In genomic region chr4:156101481-156101903, GRCm38 (mm10) we compare ENCODE assay signal across 14 mouse cellular contexts. TPM values are rescaled to one million over a fixed set of nuclear protein-coding genes. Genes with fewer than 3 reads are reported as not detected.
A peak's percentile ranks its signal among the peaks of the same experiment; 100 is the strongest.
DNase-seq lines count a peak whose midpoint lies in the region; ATAC-seq and TF ChIP-seq lines count a peak whose summit lies in the region.
"Had no signal": no experiment of that assay in that cellular context is flagged by ENCODE, and none has a peak within 500 bp of the region (broad histone marks: within the 10 kb centered on the region; RNA-seq: fewer than 3 reads in every experiment).

No protein-coding gene starts in this region.

- TF ChIP-seq EP300 in stomach, postnatal 0 days (optimal IDR thresholded peaks at IDR 0.05): no peak

- H3K4me3 ChIP-seq in kidney, postnatal 0 days (replicated peaks; ENCODE audit: low read depth, low read length): no peak overlapping the region
- H3K4me3 ChIP-seq in stomach, postnatal 0 days (ENCODE audit: low read depth, low read length): no peak overlapping the region
- H3K4me3 ChIP-seq: midbrain, embryonic 12.5 days had no signal

- no peak overlapping the region for H3K27ac ChIP-seq in kidney, postnatal 0 days
- H3K27ac ChIP-seq in stomach, postnatal 0 days (replicated peaks): peak overlapping the region; percentile 59; the same call in 1 of the 2 replicates
- H3K27ac ChIP-seq: midbrain, embryonic 12.5 days had no signal

- no peaks in the 10 kb centered on the region for H3K9me3 ChIP-seq in kidney, postnatal 0 days (replicated peaks; ENCODE audit: low read length)
- no peaks in the 10 kb centered on the region for H3K9me3 ChIP-seq in stomach, postnatal 0 days (ENCODE audit: control insufficient read depth, low read length)
- H3K9me3 ChIP-seq: midbrain, embryonic 12.5 days had no signal

- no peak overlapping the region for H3K4me2 ChIP-seq in kidney, postnatal 0 days (ENCODE audit: low read length)
- no peak overlapping the region for H3K4me2 ChIP-seq in stomach, postnatal 0 days (replicated peaks; ENCODE audit: low read depth)
- H3K4me2 ChIP-seq: liver, embryonic 11.5 days; midbrain, embryonic 12.5 days had no signal

- H3K27me3 ChIP-seq in kidney, postnatal 0 days (ENCODE audit: insufficient read depth, low read length): no peaks in the 10 kb centered on the region
- H3K27me3 ChIP-seq in stomach, postnatal 0 days (ENCODE audit: control insufficient read depth, insufficient read depth, low read length): no peaks in the 10 kb centered on the region
- H3K27me3 ChIP-seq: midbrain, embryonic 12.5 days had no signal

- peak; percentile 58 for TF ChIP-seq CTCF in kidney, postnatal 0 days (IDR thresholded peaks at IDR 0.05; ENCODE audit: low read depth)
- peak; percentile 71 for TF ChIP-seq CTCF in stomach, postnatal 0 days (IDR thresholded peaks at IDR 0.05; ENCODE audit: low read depth)

- no peak overlapping the region for H3K9ac ChIP-seq in kidney, postnatal 0 days (ENCODE audit: low read depth, low read length)
- H3K9ac ChIP-seq in stomach, postnatal 0 days (ENCODE audit: low read length): no peak overlapping the region
- H3K9ac ChIP-seq: midbrain, embryonic 12.5 days had no signal

- 43% methylated on average over 3 of the region's 3 CpGs for WGBS in kidney, postnatal 0 days
- 37% methylated on average over 3 of the region's 3 CpGs for WGBS in stomach, postnatal 0 days

- ATAC-seq in CD4-positive, CD25-positive, alpha-beta regulatory T cell, adult 4 months: no peak
- no peak for ATAC-seq in kidney, postnatal 0 days (replicated peaks; ENCODE audit: low FRiP score, low read depth)
- no peak; the same call in 1 of the 2 replicates for ATAC-seq in stomach, postnatal 0 days (ENCODE audit: low FRiP score, low TSS enrichment)

- intact Hi-C loops in heart, postnatal 10 days (cut with DNase I): loop anchor here (1.0 to 10.0 kb wide), 2 partner anchors 142 to 247 kb away; no protein-coding TSS in a partner anchor

- no peaks in the 10 kb centered on the region for H3K36me3 ChIP-seq in kidney, postnatal 0 days (ENCODE audit: insufficient read depth, low read length)
- H3K36me3 ChIP-seq in stomach, postnatal 0 days (ENCODE audit: control insufficient read depth, insufficient read depth, low read length): no peaks in the 10 kb centered on the region
- H3K36me3 ChIP-seq: midbrain, embryonic 12.5 days had no signal

- DNase-seq in CD4-positive, CD25-positive, alpha-beta regulatory T cell, adult 2 months (ENCODE audit: low read depth, low spot score): peak; percentile 49
- peak; percentile 46 for DNase-seq in kidney, postnatal 0 days (ENCODE audit: low spot score)
- no peak for DNase-seq in kidney, adult 8-10 months
- DNase-seq in thymus, postnatal 14 days: peak; percentile 25
- no peak for DNase-seq in thymus, postnatal 4 days
- DNase-seq in stomach, postnatal 0 days (ENCODE audit: low spot score): peak; percentile 54
- no peak for DNase-seq in heart, postnatal 10 days
- DNase-seq: right cerebral cortex, postnatal 25 days had no signal

- H3K4me1 ChIP-seq in kidney, postnatal 0 days (replicated peaks; ENCODE audit: insufficient read depth, low read length): no peaks in the 10 kb centered on the region
- H3K4me1 ChIP-seq in stomach, postnatal 0 days (replicated peaks; ENCODE audit: control insufficient read depth, insufficient read depth): no peaks in the 10 kb centered on the region
- H3K4me1 ChIP-seq: midbrain, embryonic 12.5 days had no signal

RNA-seq across cellular contexts. Expression of gene 9430015G10Rik, which starts 8.3 kb away (rescaled TPM):
- polyA plus RNA-seq in CD4-positive, CD25-positive, alpha-beta regulatory T cell, adult 4 months (2017; shearing (Covaris generic)): 10 to 100 TPM; 17.4 to 29.4 TPM
- 11.8 and 15.3 TPM in 2 replicates for polyA plus RNA-seq in kidney, postnatal 0 days (2015; fragmentation: Nextera tagmentation; extraction: Ambion mirVana)
- 4.9 and 5.4 TPM in 2 replicates for polyA plus RNA-seq in stomach, postnatal 0 days (2015; fragmentation: Nextera tagmentation; extraction: Ambion mirVana)
- total RNA-seq in heart, postnatal 10 days (2021): 1 to 10 TPM; 5.6 to 6.1 TPM

RNA-seq across cellular contexts. Expression of gene Rnf223, which starts 28.8 kb away (rescaled TPM):
- polyA plus RNA-seq in CD4-positive, CD25-positive, alpha-beta regulatory T cell, adult 4 months (2017; shearing (Covaris generic)): not detected
- 0.17 and 0.27 TPM in 2 replicates for polyA plus RNA-seq in kidney, postnatal 0 days (2015; fragmentation: Nextera tagmentation; extraction: Ambion mirVana)
- 7.6 and 7.7 TPM in 2 replicates for polyA plus RNA-seq in stomach, postnatal 0 days (2015; fragmentation: Nextera tagmentation; extraction: Ambion mirVana)
- total RNA-seq in heart, postnatal 10 days (2021): not detected
- total RNA-seq: hematopoietic stem cell, adult 5-6 weeks had no signal

RNA-seq across cellular contexts. Expression of gene Ttll10, which starts 42.3 kb away (rescaled TPM):
- under 1 TPM; 0.35 to 0.81 TPM for polyA plus RNA-seq in CD4-positive, CD25-positive, alpha-beta regulatory T cell, adult 4 months (2017; shearing (Covaris generic))
- polyA plus RNA-seq in kidney, postnatal 0 days (2015; fragmentation: Nextera tagmentation; extraction: Ambion mirVana): 5.6 and 6.0 TPM in 2 replicates
- 2.7 TPM in 2 replicates for polyA plus RNA-seq in stomach, postnatal 0 days (2015; fragmentation: Nextera tagmentation; extraction: Ambion mirVana)
- total RNA-seq in heart, postnatal 10 days (2021): not detected
- total RNA-seq: gastrocnemius, postnatal 4 days; neutrophil, adult 5-6 weeks had no signal
- polyA plus RNA-seq: midbrain, embryonic 12.5 days had no signal

Comparison
In these comparisons a context has a peak if more than half of its experiments do, and no peak if none do; other contexts are left out.
1. DNase-seq: peak in CD4-positive, CD25-positive, alpha-beta regulatory T cell, adult 2 months (single experiment), kidney, postnatal 0 days (single experiment), thymus, postnatal 14 days (single experiment) and stomach, postnatal 0 days (single experiment); none in kidney, adult 8-10 months (0 of 2), thymus, postnatal 4 days (single experiment) and heart, postnatal 10 days (0 of 2).